Mouse (Mus musculus): ENCODE data around the gene Prpf4.

The Prpf4 gene

DNA sequence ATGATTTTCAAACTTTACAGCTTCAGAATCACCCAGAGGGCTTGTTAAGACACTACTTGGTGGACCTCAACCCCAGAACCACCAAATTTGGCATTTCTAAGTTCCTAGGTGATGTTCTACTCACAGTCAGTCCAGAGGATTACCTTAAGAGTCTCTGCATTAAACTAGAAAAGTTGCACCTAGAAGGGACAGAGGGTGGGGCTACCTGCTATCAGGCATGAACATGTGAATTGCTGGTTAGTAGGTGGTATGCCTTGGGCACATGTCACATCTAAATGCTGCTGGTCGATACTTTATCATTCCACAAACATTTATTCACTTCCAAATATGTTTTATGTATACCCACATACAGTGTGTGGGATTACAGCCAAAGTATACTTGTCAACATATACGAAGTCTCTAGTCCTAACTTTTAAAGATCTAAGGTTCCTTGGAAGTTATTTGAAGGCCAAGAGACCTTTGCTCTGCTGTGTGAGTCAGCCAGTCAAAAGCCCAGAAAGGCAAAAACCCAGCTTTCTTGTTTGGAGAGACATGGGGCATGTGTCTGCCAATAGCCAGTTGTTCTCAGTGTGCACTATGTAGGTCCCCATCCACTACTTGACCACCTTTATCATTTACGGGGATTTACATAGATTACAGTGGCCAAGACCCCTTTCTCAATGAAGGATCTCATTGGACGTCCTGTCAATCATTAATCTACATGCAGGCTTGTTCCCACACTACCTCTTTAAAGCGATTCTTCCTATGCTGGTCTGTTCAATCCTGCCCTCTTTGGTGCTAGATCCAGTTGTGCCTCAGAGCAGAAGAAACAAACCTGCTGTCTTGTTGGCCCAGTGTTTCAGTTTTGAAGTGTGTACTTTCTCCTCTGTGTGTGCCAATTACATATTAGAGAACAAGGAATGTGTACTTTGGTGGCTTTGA lies 18.7 kb upstream of the Prpf4 start:
- no peak for DNase-seq

DNA sequence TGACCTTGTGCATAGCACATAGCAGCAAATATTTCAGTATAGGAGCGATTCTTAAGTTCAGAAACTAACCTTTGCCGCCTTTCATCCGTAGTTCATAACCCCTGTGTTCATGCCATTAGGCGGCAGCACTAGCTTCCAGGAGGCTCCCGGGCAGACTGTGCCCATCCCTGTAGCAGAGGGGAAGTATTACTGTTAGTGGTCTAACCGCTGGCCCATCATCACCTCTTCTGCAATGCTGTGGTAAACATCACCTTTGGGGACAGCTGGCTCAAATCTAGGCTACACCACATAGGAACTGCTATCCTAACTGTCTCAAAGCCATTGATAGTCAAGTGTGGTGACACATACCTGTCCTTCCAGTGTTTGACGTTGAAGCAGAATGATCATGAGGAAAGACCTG lies 16.7 kb upstream of the Prpf4 start:
- no peak for DNase-seq

DNA sequence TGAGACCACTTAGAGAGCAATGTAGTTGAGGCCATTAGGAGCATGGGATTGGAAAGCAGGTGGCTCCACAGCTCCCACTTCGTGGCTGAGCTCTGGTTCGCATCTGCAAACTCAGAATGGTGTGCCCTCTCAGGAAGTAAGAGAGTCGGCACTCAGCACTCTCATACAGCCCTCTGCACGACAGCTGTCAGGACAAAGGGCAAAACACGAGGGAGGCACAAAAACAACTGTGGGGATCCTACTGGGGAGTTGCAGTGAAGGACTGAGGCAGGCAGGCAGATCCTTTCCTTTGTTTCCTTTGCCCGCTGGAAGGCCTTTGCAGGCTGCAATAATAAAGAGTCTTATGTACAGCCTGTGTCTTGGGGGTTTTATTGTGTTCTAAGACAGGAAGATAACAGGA lies 15.1 kb upstream of the Prpf4 start:
- DNase-seq: peak; percentile 7

DNA sequence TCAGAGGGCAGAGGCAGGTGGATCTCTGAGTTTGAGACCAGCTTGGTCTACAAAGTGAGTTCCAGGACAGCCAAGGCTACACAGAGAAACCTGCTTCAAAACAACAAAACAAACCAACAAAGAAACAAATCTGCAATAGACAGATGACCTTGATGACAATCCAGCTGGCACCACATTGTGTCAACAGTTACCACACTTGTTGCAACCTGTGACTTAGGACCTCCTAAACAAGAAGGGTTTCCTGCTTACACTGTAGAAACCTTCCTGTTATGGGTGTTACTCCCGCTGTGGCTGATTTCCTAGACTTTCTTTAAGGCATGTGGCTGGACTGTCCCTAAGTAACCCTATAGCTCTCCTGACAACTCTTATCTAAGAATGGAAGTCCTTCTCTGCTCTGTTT lies 12.8 kb upstream of the Prpf4 start:
- no peak for DNase-seq

DNA sequence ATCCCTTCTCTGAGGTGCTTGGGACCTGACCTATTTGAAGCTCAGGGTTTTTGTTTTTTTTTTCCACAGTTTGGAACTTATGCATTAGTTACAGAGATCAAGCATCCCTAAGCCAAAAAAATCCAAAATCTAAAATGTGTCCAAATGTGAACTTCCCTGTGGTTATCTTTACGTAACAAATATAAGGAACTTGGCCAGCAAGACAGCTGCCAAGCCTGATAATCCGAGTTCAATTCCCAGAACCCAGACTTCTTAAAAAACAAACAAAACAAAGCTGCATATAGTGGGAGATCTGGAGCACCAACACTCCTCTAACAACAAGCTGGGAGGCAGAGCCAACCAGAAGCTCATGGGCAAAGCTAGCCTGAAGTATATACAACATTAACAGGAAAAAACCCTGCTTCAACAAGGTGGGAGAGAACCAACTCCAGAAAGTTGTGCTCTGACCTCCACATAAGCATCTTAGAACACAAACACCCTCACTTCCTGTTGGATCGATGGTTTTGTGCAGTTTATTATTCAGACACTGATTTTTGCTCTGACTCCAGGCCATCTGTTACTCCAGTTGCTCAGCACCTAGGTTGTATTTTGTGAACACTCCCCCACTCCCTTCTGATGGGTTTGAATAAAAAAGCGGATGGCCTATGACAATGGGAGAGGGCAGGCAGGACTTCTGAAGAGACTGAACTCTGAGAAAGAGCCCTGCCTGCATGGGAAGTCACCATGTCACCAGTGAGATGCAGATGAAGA lies 10.8 kb upstream of the Prpf4 start:
- no peak for DNase-seq

DNA sequence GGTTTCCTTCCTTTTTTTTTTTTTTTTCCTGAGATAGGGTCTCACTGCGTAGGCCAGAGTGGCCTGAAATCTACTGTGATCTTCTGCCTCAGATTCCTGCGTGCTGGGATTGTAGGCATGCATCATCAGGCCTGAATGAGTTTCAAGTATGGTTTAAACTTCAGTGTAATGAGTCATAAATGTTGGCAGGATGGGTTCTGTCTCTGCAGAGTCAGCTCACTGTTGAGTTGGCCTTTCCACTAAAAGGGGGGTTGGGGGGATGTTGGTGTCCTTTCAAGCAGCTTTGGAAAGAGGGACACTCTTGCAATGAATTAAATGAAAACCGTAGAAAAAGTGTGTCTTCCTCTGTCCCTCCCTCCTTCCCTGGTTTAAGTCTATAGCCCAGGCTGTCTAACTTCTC lies 9.6 kb upstream of the Prpf4 start:
- DNase-seq: no peak

DNA sequence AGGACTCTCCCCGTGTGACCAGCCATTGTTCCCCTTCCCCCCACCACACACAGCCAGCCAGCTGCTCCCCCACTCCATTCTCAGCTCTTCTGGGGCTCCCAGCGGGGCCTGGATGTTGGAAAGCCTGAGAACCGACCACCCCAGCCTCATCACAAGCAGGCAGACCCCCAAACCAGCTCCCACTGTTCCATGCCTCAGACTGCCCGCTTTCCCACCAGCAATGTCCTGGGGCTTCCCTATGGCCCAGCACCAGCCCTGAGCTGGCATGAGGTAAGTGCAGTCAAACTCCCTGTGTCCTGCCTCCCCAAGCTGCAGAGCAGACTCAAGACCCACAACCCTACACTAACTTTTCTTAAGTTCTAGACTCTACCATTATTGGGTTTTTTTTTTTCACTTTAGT lies 2.5 kb upstream of the Prpf4 start:
- no peak for DNase-seq

DNA sequence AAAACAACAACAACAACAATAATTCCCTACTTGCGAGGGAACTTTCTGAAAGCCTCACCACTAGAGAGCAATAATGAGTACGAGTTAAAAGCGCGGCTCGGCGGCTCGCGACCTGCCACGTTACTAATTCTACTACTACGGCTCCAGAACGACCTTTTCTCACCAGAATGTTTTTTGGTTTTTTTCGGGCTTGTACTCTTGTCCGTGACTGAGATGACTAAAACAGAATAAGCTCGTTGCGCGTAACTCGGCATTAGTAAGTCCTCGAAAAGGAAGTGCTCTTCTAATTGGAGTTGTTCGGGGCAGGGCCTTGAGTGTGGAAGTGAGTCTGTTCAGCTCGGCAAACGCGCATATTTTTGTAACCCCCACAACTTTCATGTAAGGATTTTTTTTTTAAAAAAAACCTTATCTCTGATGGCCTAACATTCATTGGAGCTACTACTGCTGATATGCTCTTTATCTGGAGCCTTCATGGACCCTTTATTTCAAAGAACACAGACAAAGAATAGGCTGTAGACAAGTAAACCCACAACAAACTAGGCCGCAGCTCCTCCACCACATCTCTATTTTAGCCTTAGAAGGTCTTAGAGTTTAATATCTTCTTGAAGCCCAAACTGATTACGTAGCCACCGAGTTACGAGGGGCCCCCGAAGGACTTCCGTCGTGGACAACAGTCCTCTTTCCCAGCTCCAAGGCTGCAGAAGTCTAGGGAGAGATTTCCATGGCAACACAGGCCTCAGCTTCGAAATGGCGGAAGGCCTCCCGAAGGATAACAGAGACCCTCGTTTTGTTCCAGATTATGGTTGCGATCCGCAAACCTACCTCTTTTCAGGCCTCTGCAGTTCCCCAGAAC lies 641 bp upstream of the Prpf4 start:
- peak; percentile 88 for DNase-seq

DNA sequence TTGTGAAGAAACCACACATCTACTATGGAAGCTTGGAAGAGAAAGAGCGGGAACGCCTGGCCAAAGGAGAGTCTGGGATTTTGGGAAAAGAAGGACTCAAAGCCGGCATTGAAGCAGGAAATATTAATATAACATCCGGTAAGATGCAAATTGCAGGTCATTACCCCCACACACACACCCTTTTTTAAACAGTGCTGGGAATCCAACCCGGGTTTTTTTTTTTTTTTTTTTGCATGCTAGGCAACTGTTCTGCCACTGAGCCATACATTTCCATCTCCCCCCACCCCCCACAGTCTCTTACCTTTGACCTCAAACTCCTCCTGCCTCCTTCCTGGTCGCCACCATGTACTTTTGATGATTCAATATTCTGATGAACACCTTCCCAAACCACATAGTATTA lies 1.0 kb downstream of the Prpf4 start:
- peak; percentile 12 for DNase-seq

DNA sequence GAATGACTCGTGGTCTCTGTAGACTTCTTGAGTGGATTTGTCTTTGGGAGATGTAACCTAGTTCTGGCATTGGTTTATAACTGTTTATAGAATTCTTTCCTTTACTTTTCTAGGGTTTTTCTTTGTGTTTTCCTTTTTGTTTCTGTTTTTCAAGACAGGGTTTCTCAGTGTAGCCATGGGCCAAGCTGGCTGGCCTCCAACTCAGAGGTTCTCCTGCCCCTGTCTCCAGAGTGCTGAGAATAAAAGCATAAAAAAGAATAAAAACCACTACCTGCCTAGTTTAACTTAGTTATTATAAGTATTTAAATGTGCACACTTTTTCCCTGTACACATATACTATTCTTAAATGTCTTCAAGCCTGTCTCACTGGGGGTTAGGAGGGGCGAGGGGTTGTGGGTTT lies 1.7 kb downstream of the Prpf4 start:
- no peak for DNase-seq

DNA sequence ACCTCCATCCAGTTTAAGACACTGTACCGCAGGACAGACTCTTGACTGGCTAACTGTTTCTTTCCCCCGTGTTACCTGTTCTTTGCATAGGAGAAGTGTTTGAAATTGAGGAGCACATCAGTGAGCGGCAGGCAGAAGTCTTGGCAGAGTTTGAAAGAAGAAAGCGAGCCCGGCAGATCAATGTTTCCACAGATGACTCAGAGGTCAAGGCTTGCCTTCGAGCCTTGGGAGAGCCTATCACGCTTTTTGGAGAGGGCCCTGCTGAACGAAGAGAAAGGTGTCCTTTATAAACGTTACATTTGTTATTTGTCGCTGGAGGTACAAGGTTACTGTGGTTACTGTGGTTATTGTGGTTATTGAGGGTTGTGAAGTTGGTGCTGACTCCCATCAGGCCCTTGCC lies 3.0 kb downstream of the Prpf4 start:
- DNase-seq: no peak

DNA sequence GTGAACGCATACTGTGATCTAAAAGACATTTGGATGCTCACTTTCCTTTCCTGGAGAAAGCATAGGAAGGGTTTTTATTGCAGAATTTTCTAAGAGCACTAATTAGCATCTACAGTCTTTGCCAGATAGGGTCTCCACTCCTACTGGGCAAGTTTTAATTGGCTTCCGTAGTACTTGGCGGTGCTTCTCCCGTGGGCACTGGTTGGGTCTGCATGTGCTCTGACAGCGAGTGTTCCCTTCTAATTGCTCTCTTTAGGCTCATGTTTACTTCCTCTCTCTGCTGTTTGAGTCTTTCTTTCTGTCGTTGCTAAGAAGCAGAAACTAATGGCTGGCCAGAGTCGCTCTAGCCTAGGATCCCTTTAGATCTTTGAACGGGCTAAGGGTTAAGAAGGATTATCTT lies 9.9 kb downstream of the Prpf4 start:
- no peak for DNase-seq

DNA sequence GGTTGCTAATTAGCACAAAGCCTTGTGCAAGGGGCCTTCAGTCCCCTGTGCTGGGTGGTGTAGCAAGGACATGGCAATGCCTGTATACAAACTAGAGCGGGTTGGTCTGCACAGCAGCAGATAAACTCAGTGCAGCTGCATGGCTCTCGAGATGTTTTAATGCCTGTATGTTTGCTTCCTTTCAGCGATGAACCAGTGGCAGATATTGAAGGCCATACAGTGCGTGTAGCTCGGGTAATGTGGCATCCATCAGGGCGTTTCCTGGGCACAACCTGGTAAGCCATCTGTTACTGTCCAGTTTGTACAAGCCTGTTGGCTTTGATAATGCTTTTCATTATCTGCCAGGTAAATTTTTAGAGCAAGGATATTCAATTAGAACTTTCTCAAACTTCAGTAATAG lies 10.5 kb downstream of the Prpf4 start:
- DNase-seq: no peak

DNA sequence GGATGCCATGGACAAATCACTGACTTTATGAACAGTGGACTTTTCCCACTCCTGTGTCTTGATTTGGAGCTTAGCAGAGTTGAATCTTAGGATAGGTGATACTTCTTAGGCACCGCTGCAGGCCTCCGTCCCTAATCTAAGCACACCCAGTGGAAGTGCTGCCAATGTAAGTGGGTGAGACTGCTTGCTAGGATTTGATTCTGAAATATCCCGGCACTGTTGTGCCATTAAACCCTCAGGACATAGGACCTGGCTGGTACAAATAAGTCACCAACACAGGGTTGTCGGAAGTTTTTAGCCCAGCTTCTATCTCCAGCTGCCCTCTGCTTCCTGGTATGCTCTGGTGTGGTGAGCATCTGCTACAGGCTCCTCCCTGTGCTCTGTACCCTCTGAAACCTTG lies 17.3 kb downstream of the Prpf4 start:
- no peak for DNase-seq

DNA sequence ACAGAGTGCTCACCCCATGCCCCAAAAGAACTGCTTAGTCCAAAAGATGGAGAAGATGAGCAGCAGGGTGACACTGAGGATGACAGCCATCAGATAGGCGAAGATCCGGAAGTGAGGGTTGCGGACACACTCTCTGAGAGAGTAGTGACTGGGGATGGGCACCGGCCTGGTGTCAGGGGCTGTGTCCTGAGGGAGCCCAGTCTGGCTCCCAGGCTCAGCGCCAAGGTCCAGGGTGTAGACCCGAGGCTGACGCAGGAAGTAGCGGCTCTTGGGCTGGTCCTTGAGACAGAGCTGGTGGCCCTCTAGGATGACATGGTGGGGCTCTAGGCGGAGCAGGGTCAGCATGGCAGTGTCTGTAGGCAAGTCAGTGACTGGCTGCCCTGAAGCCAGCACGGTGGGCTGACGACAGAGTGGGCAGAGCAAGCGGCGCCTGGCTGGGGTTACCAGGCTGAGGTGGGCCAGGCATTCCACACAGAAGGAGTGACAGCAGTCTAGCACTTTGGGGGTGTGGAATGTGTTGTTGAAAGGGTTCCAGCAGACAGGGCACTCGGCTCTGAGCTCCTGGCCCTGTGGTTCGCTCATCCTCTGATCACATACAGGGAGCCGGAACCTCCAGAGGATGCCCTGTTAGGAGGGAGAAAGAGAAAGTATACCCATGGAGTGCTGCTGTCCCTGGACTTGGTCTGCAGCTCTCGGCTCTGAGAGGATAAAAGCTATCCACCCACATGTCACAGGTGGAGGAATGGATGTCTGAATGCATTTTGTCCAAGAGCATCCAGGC lies 19.6 kb downstream of the Prpf4 start:
- DNase-seq: no peak

DNA sequence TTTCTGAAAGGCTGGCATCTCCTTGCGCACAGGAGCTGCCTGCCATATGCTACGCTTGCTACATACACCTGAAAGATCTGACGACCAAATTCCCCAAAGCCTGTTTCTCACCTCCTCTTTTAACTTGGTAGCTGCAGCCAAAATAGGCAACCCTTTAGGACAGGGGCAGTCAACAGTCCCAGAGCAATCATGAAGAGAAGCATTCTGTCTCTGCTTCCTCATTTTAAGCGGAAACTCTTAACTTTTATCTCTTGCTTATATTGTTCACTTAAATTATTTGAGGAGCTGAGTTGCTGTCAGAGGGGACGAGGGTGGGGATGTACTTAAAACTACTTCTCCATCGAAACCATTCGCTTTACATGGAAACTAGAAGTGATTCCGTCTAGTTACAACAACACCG lies 21.0 kb downstream of the Prpf4 start:
- no peak for DNase-seq

DNA sequence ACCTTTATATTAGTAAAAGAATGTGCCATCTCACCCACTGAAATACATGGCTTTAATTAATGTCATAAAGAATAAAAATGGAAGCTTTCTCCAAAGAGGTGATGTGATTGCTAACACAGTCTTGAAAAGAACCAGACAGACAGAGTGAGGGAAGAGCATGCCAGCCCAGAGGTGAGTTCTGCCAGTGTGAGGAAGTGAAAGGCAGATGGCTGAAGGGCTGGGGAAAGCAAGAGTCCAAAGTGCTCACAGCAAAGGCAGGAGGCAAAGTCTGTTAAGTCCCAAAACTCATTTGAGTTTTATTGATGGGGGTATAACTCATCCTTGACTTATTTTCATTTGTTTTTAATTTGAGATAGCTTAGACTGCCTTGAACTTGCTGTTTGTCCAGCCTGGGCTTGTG lies 22.1 kb downstream of the Prpf4 start:
- no peak for DNase-seq

DNA sequence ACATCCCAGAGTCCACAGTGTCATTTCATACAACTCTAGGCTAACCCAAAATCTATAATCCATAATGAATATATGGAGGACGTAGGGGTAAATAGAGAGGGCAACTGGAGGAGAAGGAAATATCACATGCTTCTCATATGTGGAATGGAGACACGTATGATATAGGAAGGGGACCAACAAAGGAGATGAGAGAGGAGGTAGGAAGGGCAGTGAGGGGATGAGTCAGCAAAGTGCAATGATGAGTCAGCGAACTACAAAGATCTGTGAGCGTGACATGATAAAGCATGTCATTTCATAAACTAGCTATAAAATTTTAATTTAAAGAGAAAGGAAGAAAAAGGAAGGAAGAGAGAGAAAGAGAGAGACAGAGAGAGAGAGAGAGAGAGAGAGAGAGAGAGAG lies 22.9 kb downstream of the Prpf4 start:
- no peak for DNase-seq

DNA sequence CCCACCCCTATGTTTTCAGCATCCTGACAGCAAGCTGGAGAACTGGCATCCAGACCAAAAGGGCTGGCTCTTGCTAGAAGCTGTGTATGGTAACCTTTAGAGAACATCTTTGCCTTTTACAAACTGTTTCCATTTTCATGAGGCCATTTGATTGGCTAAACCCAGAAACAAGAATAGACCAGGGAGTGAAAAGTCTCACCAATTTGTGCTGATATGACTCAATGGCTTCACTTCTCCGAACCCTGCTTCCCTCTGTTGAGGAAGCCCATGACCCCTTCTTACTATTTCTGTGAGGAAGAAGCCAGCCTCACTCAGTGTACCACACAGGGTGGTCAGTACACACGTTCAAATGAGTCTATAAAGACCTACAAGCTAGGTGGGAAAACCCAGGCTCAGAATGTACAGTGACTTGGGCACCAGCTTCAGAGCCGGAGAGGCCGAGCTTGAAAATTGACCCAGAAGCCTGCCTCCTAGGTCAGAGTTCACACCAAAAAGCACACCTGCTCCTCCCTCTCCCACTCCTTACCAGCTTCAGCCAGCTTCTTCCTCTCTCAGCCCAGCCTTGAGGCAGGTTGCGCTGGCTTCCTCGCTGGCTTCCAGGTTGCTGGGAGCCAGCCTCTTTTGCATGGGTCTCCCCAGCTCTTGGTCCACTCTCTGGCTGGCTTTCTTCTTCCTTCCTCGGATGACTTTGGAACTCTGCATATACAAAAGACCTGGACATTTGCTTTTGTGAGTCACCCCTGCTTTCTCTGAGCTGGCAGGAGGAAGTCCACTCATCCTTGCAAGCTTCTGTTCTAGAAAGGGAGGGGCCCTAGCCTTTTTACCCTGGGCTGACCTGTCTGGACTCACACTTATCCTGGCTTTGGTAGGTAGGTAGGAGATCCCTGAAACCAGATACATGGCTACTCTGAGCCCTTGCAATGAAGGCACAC lies 25.6 kb downstream of the Prpf4 start:
- DNase-seq: no peak

DNA sequence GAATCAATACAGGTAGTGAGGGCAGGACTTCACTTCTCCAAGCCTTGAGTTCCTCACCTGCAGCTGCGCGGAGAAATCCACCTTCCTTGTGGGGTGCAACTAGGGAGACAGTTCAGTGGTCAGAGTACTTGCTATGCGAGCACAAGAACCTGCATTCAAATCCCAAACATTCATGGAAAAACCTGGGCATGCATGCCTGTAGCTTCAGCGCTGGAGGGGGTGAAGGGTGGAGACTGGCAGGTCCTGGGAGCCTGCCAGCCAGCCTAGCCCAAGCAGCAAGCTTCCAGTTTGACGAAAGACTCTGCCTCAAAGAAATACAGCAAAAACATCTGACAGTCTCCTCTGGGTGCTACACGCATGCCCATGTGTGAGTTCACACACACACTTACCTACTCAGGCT lies 26.5 kb downstream of the Prpf4 start, which contains the start of gene Rnf183:
Rnf183 (minus strand) TSS at position 172 of the 400 bp plus-strand sequence.
- DNase-seq: no peak

DNA sequence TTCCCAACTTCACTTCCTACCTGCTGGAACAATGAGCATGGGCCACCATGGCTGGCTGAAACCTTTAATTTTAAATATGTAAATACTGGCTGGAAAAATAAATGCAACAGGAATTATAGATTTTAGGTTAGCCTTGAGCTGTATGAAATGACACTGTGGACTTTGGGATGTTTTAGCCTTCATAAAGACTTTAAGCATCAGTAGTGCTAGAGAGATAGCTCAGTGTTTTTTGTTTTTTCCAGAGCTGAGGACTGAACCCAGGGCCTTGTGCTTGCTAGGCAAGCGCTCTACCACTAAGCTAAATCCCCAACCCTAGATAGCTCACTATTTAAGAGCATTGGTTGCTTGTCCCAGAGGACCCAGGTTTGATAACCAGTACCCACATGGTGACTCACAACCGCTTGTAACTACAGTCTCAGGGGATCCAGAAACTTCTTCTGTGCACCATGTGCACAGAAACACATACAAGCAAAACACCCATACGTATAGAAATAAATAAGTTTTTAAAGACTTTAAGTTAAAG lies 28.7 kb downstream of the Prpf4 start:
- no peak for DNase-seq

Data from embryo, embryonic 11 days (tissue).